Mouse (Mus musculus): Measurements from ENCODE around the gene Frmd4b. TPM values are rescaled to one million over a fixed set of nuclear protein-coding genes. Genes with fewer than 3 reads are reported as not detected.

The Frmd4b gene
- polyA plus RNA-seq, 1 experiment: 14.3 TPM

Other genes starting within 250 kb of the Frmd4b start
- 10.5 and 13.3 TPM in 2 replicates for gene Mitf, start 189.5 kb upstream of the Frmd4b start, polyA plus RNA-seq (2012; rRNA removed)